Mouse (Mus musculus): ENCODE data around the gene Spen.

The Spen gene

DNA sequence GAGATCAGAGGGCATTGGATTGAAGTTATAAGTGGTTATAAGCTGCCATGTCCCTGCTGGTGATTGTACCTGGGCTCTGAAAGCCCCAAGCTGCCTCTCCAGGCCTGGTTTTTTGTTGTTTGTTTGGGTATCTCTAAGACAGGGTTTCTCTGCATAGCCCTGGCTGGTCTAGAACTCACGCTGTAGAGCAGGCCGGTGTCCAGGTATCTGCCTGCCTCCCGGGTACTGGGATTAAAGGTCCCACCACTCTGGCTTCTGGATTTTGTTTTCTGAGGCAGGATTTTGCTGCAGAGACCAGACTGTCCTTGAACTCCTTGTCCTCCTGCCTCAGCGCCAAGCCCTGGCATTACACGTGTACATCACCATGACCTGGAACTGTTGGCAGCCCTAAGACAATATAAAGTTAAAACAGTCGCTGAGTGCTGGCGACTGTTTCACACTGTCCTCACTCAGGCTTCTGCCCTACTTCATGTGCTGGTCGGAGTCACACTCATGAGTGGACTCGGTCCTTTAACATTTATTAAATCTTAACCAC lies 86.4 kb downstream of the Spen start:
- no peak for DNase-seq (ENCODE audit: low read depth, low spot score)

GRCm38 (mm10) chr4:141451251-141451650 lies 87.1 kb downstream of the Spen start:
- no peak for DNase-seq (ENCODE audit: low read depth, low spot score)

DNA sequence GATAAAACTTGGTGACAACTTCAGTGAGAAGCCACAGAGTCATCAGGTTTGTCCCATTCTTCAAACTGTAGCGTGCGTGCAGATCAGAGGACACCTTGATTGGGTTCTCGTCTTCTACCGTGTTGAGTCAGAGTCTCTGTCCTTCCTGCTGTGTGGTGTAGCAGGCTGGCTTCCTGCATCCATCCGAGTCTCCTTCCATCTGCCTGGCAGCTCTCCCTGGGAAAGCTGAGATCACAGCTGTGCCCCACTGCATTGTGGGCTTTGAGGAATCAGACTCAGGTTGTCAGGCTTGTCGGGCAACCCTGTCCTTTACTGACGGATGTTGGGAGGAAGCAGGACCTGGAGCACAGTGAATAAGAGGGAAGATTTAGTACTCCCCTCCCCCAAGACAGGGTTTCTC lies 92.2 kb downstream of the Spen start:
- DNase-seq (ENCODE audit: low read depth, low spot score), result no peak

DNA sequence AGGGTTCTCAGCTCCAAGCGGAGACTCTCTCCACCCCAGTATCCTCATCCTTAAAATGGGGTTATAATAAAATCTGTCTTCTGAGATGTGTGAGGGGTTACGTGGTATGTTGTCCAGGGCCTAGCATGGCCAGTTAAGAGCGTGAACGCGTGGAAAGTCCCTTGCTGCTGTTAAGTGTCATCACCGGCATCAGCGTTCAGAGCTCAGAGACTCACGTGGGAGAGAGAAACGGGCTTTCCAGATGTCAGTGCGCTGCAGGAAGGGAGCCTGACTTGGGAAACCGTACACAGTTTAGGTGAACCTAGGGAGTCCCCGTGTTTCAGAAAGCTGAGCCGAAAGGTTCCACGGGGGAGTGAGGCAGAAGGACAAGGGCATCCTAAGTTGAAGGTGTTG lies 93.1 kb downstream of the Spen start:
- no peak for DNase-seq (ENCODE audit: low read depth, low spot score)

DNA sequence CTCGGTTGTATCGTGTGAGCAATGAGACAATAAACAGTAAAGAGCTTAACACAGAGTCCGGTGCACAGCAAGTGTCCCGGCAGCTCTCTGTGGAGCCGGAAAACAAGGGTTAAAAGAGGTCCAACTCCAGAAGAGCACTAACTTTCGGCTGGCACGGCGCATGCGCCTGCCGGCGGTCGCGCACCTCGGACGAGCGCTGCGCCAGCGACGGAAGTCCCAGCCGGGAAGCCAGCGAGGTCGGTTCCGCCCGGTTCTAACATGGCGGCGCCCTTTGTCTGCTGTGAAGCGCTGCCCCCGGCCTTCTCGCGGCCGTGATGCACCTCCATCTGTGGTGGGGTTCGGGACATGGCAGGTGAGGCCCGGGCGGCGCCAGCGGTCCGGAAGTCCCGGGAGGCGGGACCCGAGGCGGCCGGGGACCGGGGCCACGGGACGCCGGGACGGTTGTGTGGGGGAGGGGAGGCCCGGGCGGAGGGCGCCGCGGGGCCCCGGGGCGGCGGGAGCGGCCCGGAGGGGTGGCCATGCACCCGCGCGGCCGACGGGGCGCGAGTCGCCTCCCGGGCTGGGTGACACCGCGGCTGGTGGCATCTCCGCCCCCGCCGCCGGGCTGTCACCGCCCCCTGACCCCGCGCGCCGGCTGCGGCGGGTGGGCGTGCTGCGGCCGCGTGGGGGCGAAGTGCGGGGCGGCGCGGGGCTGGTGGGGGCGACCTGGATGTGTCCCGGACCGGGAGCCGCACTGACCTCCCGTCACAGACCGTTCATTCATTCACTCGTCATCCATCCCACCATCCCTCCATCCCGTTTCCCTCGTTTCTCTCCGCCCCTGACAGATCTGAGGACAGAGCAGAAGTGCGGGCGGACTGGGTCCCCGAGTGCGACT lies 93.7 kb downstream of the Spen start, which contains the start of gene Zbtb17:
TSS of gene Zbtb17 (plus strand) at position 204 of the 877 bp plus-strand sequence.
- DNase-seq (ENCODE audit: low read depth, low spot score), result peak; percentile 78

- no peak for DNase-seq (ENCODE audit: low read depth, low spot score)
Measured at GRCm38 (mm10) chr4:141443641-141444429, 94.6 kb downstream of the Spen start.

- no peak for DNase-seq (ENCODE audit: low read depth, low spot score)
Measured at GRCm38 (mm10) chr4:141440877-141441276, 97.5 kb downstream of the Spen start.

GRCm38 (mm10) chr4:141439083-141439803 lies 99.2 kb downstream of the Spen start:
- DNase-seq (ENCODE audit: low read depth, low spot score), result no peak

- DNase-seq (ENCODE audit: low read depth, low spot score), result no peak
Measured at GRCm38 (mm10) chr4:141435974-141436373, 102.4 kb downstream of the Spen start, which contains the start of gene Srarp. Gene Srarp (minus strand): TSS chr4:141436105.

- DNase-seq (ENCODE audit: low read depth, low spot score), result no peak
Measured at GRCm38 (mm10) chr4:141433191-141433590, 105.2 kb downstream of the Spen start.

DNA sequence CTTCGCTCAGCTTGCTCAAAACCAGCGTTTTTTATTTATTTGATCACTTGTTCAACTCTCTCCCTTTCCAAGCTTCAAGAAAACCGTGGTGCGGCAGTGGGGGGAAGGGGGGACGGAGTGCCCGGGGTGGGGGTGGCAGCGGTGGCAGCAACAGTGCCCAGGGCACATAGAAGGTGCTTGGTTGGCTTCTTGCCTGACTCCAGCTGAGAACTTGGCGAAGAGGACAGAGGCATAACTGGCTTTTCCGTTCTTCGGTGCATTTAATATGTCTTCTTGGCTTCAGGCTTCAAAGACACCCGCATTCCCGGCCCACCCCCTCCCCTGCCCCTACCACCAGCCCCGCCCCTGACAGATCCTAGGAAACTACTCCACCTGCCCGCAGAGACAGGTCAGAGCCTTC lies 105.7 kb downstream of the Spen start:
- DNase-seq (ENCODE audit: low read depth, low spot score), result no peak

DNA sequence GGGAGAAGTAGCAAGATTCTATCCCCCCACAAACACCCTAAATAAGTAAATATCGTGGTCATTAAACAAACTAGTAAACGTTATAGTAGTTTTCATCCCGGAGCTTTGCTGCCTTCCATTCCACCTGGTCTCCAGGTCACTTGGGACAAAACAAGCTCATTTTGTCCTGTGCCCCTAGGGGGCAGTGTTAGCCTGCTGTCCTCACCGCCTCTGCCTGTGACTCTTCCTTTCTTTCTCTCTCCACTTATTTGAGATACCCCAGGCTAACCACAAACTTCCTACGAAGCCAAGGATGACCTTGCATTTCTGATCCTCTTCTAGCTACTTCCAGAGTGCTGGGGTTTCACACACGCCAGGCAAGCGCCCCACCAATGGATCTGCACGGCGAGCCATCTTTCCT lies 107.4 kb downstream of the Spen start:
- peak; percentile 48 for DNase-seq (ENCODE audit: low read depth, low spot score)

DNA sequence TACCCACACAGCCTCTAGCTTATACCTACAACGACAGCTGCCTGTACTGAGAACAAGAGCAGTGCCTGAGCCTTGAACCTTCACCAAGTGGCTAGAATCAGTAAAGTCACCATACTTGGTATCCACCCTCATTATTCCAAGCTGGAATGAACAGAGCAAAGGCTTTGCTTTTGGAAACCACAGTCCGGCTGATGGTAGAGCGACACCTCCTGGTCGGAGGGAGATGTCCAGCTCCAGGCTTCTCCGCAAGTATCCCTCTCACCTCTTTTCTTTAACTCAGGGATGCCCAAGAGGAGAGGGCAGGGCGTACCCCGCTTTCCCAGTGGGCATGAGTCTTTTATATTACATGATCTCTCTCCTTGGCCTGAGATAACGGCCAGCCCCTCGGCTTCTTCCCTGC lies 108.5 kb downstream of the Spen start:
- DNase-seq (ENCODE audit: low read depth, low spot score), result no peak

DNA sequence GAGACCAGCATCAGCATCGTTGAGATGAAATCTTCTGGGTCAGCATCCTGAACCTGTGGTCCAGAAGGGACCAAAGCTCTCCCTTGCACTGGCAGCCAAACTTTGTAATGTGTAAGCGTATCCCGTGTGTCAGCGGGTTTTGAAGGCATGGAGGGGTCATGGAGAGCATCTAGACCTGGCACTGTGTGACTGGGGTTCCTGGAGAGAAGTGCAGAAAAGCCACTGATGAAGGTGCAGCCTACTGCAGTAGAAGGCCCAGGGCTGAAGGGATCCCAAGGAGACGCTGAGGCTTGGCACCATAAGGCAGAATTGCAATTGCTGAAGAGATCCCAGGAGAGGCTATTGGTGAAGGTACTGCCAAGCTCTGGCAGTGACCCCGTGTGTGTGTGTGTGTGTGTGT lies 109.0 kb downstream of the Spen start:
- DNase-seq (ENCODE audit: low read depth, low spot score), result no peak

DNA sequence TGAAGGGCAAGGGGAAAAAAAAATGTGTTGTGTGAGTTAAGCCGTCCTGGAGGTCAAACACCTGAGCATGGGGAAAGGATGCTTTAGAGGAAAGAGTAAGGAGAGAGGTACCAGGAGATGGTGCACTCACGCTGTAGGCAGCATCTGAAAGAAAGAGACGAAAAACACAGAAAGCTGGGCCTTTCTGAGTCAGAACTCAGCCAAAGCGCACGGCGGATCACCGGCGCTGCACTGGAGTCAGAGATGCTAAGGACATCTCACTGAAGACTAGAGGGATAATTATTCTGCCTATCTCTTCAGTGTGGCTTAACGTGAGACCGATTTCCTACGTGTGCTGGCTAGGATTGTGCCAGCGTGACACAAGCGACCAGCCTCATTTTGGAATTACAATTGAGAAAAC lies 110.5 kb downstream of the Spen start:
- no peak for DNase-seq (ENCODE audit: low read depth, low spot score)

- DNase-seq (ENCODE audit: low read depth, low spot score), result no peak
Measured at GRCm38 (mm10) chr4:141426796-141427745, 111.3 kb downstream of the Spen start.

DNA sequence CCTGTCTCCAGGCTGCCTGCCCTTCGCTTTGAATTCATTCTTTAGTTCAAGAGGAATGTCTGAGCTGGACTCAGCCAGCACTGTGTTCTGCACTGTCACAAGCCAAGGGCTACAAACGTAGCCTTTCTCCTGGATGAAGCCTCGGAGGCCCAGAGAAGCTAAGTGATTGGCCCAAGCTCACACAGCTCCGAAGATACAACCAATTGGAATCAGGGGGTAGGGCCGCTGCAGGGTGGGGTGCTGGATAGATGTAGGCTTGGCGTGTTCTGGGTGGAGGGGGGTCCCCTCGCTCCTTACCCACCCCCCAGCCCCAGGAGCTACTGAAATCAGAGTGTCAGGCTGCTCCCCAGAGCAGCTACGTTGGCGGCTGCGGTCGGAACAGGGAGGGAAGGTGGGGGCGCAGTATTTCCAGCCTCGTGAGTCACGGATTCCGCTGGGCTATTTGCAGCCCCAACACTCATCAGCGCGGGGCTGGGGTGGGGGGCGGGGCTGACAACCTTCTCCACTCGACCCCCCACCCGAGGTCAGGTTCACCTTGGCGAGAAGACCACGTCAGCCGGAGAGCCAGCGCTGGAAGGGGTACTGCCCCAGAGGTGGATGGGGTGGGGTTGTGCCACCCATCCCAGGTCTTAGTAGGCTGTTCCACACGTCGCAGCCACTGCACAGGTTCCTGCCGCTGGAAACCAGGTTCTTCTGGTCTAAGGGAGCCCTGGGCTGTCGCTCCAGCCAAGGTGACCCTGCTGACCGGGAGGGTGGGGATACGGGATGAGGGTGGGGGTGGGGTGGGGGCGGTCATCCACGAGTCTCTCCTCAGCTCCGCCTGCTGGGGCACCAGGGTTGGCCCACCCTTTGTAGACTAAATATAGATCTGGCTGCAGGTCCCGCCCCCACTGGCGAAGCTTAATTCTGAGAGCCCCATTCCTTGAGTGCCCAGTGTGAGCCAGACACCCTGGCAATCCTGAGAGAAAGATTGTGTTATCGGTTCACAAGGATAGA lies 112.6 kb downstream of the Spen start:
- DNase-seq (ENCODE audit: low read depth, low spot score), result no peak

- no peak for DNase-seq (ENCODE audit: low read depth, low spot score)
Measured at GRCm38 (mm10) chr4:141423691-141424431, 114.5 kb downstream of the Spen start.

GRCm38 (mm10) chr4:141423288-141423687 lies 115.1 kb downstream of the Spen start:
- DNase-seq (ENCODE audit: low read depth, low spot score), result no peak
